Mouse (Mus musculus) heart, adult 9 months (tissue): ENCODE results near the gene Gp2.

Source experiments
- DNase-seq, 2 experiments: peaks; one replicate each; pipeline ENCODE4 v3.0.0; 2022; ENCODE audit warnings: low spot score in 2 of 2

Gene Gp2

GRCm38 (mm10) chr7:119459185-119459584 is at the start of gene Gp2:
Gene Gp2 (minus strand): TSS chr7:119459285.
- no peak for DNase-seq

- no peak for DNase-seq
These were observed 31.1 kb upstream of the Gp2 start for GRCm38 (mm10) chr7:119490041-119490780.

GRCm38 (mm10) chr7:119486683-119487082 is 27.6 kb upstream of the Gp2 start:
- no peak for DNase-seq

- DNase-seq, result no peak
These were observed 25.1 kb upstream of the Gp2 start for GRCm38 (mm10) chr7:119484154-119484553.

- no peak for DNase-seq
These were observed 20.2 kb upstream of the Gp2 start, which contains the start of gene Umod for GRCm38 (mm10) chr7:119479256-119479655. Gene Umod (minus strand): TSS chr7:119479282.

GRCm38 (mm10) chr7:119476500-119477389 is 17.7 kb upstream of the Gp2 start:
- no peak for DNase-seq

GRCm38 (mm10) chr7:119454192-119454591 is 4.9 kb downstream of the Gp2 start:
- DNase-seq, result no peak

- no peak for DNase-seq
These were observed 15.2 kb downstream of the Gp2 start for GRCm38 (mm10) chr7:119443849-119444248.

- DNase-seq, result no peak
These were observed 17.1 kb downstream of the Gp2 start for GRCm38 (mm10) chr7:119441938-119442337.

- no peak for DNase-seq
These were observed 31.9 kb downstream of the Gp2 start for GRCm38 (mm10) chr7:119427180-119427616.

- no peak for DNase-seq
These were observed 38.4 kb downstream of the Gp2 start for GRCm38 (mm10) chr7:119420730-119421129.

- no peak for DNase-seq
These were observed 40.6 kb downstream of the Gp2 start for GRCm38 (mm10) chr7:119418523-119418922.

- no peak for DNase-seq
These were observed 64.9 kb downstream of the Gp2 start for GRCm38 (mm10) chr7:119394050-119394732.
